Mouse (Mus musculus) gastrocnemius, postnatal 36 days (tissue): ENCODE results near the gene Sstr5. TPM values are rescaled to one million over a fixed set of nuclear protein-coding genes. Genes with fewer than 3 reads are reported as not detected.

Source experiments
- DNase-seq, 2 experiments: peaks; one replicate each; pipeline ENCODE4 v3.0.0; 2022
- intact Hi-C: fragments of 180-260 bp; cut with DNase I; formaldehyde crosslinking; loops from one replicate; pipeline ENCODE4 v1.15.1; 2025
- long read RNA-seq, 2 experiments: library from polyadenylated mRNA; stranded (forward); transcript quantifications; one replicate each; pipeline ENCODE4 v2.0.0; 2021
- total RNA-seq, 2 experiments: library from RNA; stranded (reverse); gene quantifications; 2 replicates each; pipeline ENCODE4 v1.2.3; 2021

The Sstr5 gene
- not detected for total RNA-seq
- long read RNA-seq, experiment 1, result 0 reads
- long read RNA-seq, experiment 2, result 0 reads

GRCm38 (mm10) chr17:25497013-25497412 is at the start of gene Sstr5:
Gene Sstr5 (minus strand): TSS chr17:25497288.
- no peak for DNase-seq
- intact Hi-C loops, result no loop called here

GRCm38 (mm10) chr17:25541768-25542167 is 44.7 kb upstream of the Sstr5 start:
- no peak for DNase-seq
- intact Hi-C loops, result no loop called here

- no peak for DNase-seq
- intact Hi-C loops, result no loop called here
Observed at GRCm38 (mm10) chr17:25540731-25541130, 43.6 kb upstream of the Sstr5 start.

- intact Hi-C loops, result no loop called here
Observed at GRCm38 (mm10) chr17:25538945-25539875, 42.1 kb upstream of the Sstr5 start.

GRCm38 (mm10) chr17:25530357-25531022 is 33.4 kb upstream of the Sstr5 start:
- intact Hi-C loops, result no loop called here
- peak in 1 of 2 experiments; percentile 12 for DNase-seq

More at GRCm38 (mm10) chr17:25538945-25539875, 42.1 kb upstream of the Sstr5 start:
- peak in 1 of 2 experiments; percentile 35 for DNase-seq

GRCm38 (mm10) chr17:25522080-25522479 is 25.0 kb upstream of the Sstr5 start:
- intact Hi-C loops, result no loop called here
- no peak for DNase-seq

GRCm38 (mm10) chr17:25520492-25520891 is 23.4 kb upstream of the Sstr5 start:
- DNase-seq, result no peak
- intact Hi-C loops, result no loop called here

- no peak for DNase-seq
- intact Hi-C loops, result no loop called here
Observed at GRCm38 (mm10) chr17:25519511-25519910, 22.4 kb upstream of the Sstr5 start.

- DNase-seq, result no peak
- intact Hi-C loops, result no loop called here
Observed at GRCm38 (mm10) chr17:25518144-25518543, 21.1 kb upstream of the Sstr5 start.

- intact Hi-C loops, result no loop called here
- DNase-seq, result no peak
Observed at GRCm38 (mm10) chr17:25516315-25516714, 19.2 kb upstream of the Sstr5 start.

GRCm38 (mm10) chr17:25514055-25514454 is 17.0 kb upstream of the Sstr5 start:
- DNase-seq, result no peak
- intact Hi-C loops, result no loop called here

- intact Hi-C loops, result no loop called here
- no peak for DNase-seq
Observed at GRCm38 (mm10) chr17:25511876-25512275, 14.8 kb upstream of the Sstr5 start.

- DNase-seq, result no peak
Observed at GRCm38 (mm10) chr17:25510074-25510830, 13.2 kb upstream of the Sstr5 start.

GRCm38 (mm10) chr17:25508860-25509577 is 11.9 kb upstream of the Sstr5 start:
- DNase-seq, result peak; percentile 45 to 53
- intact Hi-C loops, result loop anchor here (2.0 kb wide), 1 partner anchor 190 kb away; no protein-coding TSS in a partner anchor

More at GRCm38 (mm10) chr17:25510074-25510830, 13.2 kb upstream of the Sstr5 start:
- intact Hi-C loops, result no loop called here

GRCm38 (mm10) chr17:25507799-25508198 is 10.7 kb upstream of the Sstr5 start:
- intact Hi-C loops, result loop anchor here (1.0 to 2.0 kb wide), 2 partner anchors 31 to 191 kb away; no protein-coding TSS in a partner anchor

GRCm38 (mm10) chr17:25502599-25502998 is 5.5 kb upstream of the Sstr5 start:
- intact Hi-C loops, result no loop called here
- DNase-seq, result no peak

More at GRCm38 (mm10) chr17:25507799-25508198, 10.7 kb upstream of the Sstr5 start:
- DNase-seq, result peak; percentile 42 to 54

- intact Hi-C loops, result no loop called here
- DNase-seq, result no peak
Observed at GRCm38 (mm10) chr17:25482092-25482491, 15.0 kb downstream of the Sstr5 start.

- intact Hi-C loops, result no loop called here
- DNase-seq, result no peak
Observed at GRCm38 (mm10) chr17:25480820-25481219, 16.3 kb downstream of the Sstr5 start.

- intact Hi-C loops, result no loop called here
Observed at GRCm38 (mm10) chr17:25480152-25480551, 16.9 kb downstream of the Sstr5 start.

More at GRCm38 (mm10) chr17:25480152-25480551, 16.9 kb downstream of the Sstr5 start:
- no peak for DNase-seq
